Mouse (Mus musculus): ENCODE results near the gene 2200002D01Rik.
A peak's percentile ranks its signal among the peaks of the same experiment; 100 is the strongest.
"Not testable (repeated sequence)": the region's sequence is repeated elsewhere in the genome, so short reads cannot be mapped to it uniquely, and the experiment has no call there.

2200002D01Rik gene

GRCm38 (mm10) chr7:29238019-29238967 is 10.0 kb downstream of the 2200002D01Rik start, which contains the start of gene Yif1b:
Gene Yif1b, plus strand, starts transcription at chr7:29238329.
- DNase-seq (ENCODE audit: low read depth, low spot score), result peak; percentile 100

- DNase-seq (ENCODE audit: low read depth, low spot score), result not testable (repeated sequence)
Measured at GRCm38 (mm10) chr7:29237596-29237995, 10.7 kb downstream of the 2200002D01Rik start.

GRCm38 (mm10) chr7:29236593-29236992 is 11.7 kb downstream of the 2200002D01Rik start:
- DNase-seq (ENCODE audit: low read depth, low spot score), result no peak

GRCm38 (mm10) chr7:29234661-29235060 is 13.6 kb downstream of the 2200002D01Rik start:
- no peak for DNase-seq (ENCODE audit: low read depth, low spot score)

DNA sequence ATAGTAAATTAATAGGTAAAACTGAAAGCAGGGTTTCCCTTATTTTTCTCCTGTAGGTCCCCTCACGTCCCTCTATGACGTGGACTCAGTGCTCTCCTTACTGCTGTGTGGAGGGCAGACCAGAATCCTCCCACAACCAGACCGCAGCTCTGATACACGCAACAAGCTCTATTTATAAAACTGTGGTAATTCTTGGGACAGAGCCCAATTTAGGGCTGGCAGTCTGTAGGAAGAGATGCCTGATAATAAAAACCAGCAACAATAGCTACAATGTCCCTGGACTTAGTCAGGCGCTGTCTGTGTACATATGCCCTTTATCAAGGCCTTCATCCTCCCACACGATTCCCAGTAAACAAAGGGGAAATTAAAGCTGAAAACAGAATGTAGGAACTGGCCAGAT is 14.5 kb downstream of the 2200002D01Rik start:
- DNase-seq (ENCODE audit: low read depth, low spot score), result no peak

DNA sequence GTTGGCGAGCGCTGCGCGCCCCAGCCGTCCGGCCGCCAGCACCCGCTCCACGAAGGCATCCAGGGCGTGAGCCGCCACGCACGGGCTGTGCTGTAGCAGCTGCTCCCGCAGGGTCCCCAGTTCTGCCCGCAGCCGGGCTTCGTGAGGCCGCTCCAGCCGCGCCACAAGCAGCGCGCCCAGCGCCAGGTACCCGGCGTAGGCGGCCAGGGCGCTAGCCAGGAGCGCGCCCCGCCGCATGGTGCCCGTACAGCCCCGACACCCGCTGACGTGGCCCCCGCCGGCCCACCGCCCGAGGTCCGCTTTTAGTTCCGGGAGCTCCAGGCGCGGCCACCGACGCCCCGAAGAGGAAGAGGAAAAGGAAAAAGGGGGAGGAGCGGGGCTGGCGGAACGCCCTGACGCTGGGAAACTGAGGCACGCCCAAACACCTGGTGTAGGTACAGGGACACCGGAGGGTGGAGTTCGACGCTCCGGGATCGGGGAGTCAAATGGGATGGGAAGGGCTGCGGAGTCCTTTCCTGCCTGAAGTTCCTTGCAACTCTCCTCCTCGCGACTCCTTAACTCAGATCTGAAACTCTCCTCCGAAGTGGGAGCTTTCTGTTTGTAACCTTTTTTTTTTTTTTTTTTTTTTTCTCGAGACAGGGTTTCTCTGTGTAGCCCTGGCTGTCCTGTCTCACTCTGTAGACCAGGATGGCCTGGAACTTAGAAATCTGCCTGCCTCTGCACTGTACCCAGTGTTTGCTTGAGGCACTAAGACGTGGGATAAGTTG is 15.8 kb downstream of the 2200002D01Rik start, which contains the start of gene Kcnk6:
Kcnk6 (minus strand) TSS at position 269 of the 767 bp plus-strand sequence.
- no peak for DNase-seq (ENCODE audit: low read depth, low spot score)

DNA sequence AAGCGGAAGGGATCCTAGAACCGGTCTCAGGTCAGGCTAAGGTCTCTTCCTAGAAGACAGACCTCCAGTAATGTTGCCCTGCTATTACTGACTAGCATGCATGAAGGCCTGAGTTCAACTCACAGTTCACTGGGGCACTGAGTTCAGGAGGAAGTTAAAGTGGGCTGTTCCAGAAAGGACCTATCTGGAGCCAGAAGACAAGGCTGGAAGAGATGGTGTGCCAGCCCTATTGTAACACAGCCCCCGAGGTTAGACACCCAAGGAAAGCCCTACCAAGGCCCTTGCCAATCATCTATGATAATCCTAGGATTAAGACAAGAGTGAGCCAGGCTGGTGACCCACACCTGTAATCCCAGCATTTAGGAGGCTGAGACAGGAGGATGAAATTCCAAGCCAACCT is 16.7 kb downstream of the 2200002D01Rik start:
- DNase-seq (ENCODE audit: low read depth, low spot score), result no peak

GRCm38 (mm10) chr7:29230560-29230959 is 17.7 kb downstream of the 2200002D01Rik start:
- no peak for DNase-seq (ENCODE audit: low read depth, low spot score)

GRCm38 (mm10) chr7:29228202-29228601 is 20.1 kb downstream of the 2200002D01Rik start:
- DNase-seq (ENCODE audit: low read depth, low spot score), result no peak

DNA sequence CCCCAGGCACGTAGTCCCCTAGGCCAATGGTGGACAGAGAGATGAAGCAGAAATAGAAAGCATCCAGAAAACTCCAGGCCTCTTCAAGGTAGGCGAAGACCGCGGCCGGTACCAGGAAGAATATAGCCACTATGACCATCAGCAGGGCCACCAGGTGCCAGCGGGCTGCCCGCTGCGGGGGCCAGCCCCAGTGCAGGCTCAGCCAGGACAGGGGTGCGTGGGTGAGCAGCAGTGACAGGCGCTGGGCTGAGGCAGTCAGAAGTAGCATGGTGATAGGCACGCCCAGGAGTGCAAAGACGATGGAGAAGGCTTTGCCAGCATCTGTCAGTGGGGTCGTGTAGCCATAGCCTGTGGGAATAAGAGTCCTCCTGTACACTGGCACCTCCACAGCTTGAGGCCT is 22.7 kb downstream of the 2200002D01Rik start:
- DNase-seq (ENCODE audit: low read depth, low spot score), result no peak

- no peak for DNase-seq (ENCODE audit: low read depth, low spot score)
Measured at GRCm38 (mm10) chr7:29224756-29225394, 23.4 kb downstream of the 2200002D01Rik start.

DNA sequence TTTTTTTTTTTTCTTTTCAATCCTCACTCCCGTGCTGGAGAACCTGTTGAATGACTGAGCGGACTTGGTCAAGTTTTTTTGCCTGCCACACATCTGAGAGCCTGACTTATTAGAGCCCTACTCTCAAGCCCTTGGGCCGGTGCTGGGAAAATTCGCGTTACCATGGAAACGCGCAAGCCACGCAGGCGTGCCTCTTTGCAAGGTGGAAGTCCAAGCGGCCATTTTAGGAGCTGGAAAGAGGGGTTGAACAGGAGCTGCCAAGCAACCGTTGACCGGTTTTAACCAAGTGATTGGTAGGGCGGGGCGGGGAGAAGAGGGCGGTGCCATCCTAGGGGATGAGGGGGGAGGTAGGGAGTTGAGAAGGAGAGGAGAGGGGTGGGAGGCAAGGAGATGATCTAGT is 33.4 kb downstream of the 2200002D01Rik start:
- no peak for DNase-seq (ENCODE audit: low read depth, low spot score)

DNA sequence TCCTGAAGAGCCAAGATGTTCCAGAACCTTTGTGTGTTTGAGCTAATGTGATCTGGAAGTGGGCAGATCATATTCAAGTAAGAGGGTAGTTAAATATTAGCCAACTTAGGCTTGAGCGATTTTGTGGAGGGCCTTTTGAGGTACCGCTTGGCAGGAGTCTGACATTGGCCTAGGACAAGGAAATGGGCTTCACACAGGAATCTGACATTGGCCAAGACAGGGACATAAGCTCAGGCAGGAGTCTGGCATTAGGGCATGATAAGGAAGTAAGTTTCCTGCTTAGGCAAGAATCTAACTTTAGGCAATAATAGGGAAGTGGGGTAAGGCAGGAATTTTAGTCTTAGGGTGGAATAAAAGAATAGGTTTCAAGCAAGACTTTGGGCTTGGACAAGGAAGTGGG is 34.0 kb downstream of the 2200002D01Rik start:
- DNase-seq (ENCODE audit: low read depth, low spot score), result no peak

GRCm38 (mm10) chr7:29213675-29214082 is 34.6 kb downstream of the 2200002D01Rik start, which contains the start of gene Catsperg1:
Gene Catsperg1, minus strand, starts transcription at chr7:29214035.
- no peak for DNase-seq (ENCODE audit: low read depth, low spot score)

- not testable (repeated sequence) for DNase-seq (ENCODE audit: low read depth, low spot score)
Measured at GRCm38 (mm10) chr7:29212775-29213560, 35.3 kb downstream of the 2200002D01Rik start.

- DNase-seq (ENCODE audit: low read depth, low spot score), result no peak
Measured at GRCm38 (mm10) chr7:29212199-29212765, 36.0 kb downstream of the 2200002D01Rik start.

DNA sequence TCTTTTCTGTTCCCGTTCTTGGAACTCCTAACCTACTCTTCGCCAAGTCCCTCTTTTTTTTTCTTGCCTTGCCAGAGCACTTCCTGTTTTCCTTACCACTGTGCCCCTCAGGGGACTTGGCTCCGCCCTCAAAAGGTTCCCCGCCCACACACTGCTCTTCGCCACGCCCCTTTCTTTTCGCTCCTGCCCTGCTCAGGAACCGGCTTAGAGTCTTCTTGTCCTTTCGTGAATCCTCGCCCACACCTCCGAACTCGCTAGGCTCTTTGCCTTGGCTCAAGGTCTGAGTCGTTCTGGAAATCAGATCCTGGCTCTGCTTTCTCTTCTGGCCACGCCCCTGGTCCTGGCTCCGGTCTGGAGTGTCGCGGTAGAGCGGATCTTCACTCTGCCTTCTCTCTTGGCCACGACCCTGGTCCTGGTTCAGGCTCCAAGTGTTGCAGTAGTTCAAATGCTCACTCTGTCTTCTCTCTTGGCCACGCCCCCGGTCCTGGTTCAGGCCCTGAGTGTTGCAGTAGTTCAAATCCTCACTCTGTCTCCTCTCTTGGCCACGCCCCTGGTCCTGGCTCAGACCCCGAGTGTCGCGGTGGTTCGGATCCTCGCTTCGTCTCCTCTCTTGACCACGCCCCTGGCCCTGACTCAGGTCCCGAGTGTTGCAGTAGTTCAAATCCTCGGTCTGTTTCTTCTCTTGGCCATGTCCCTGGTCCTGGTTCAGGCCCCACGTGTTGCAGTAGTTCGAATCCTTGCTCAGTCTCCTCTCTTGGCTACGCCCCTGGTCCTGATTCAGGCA is 36.7 kb downstream of the 2200002D01Rik start:
- DNase-seq (ENCODE audit: low read depth, low spot score), result peak; percentile 92

- not testable (repeated sequence) for DNase-seq (ENCODE audit: low read depth, low spot score)
Measured at GRCm38 (mm10) chr7:29211013-29211412, 37.3 kb downstream of the 2200002D01Rik start.

DNA sequence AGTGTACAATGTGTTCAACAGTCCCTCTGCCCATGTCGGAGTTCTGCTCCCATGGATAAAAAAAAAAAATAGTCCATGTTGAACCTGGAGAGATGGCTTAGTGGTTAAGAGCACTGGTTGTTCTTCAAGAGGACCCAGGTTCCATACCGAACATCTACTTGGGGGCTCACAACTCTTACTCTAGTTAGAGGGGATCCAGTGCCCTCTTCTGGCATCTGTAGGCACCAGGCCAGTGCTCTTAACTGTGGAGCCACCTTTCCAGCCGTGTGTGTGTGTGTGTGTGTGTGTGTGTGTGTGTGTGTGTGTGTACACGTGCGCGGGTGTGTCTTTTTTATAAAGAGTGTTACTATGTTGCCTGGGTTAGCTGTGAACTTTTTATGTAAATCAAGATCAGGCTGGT is 45.7 kb downstream of the 2200002D01Rik start:
- DNase-seq (ENCODE audit: low read depth, low spot score), result no peak

All from skeletal muscle tissue, adult 2 months (tissue).